Mouse (Mus musculus) spleen, adult 2 months (tissue): Measurements from ENCODE around the gene Llph. TPM values are rescaled to one million over a fixed set of nuclear protein-coding genes. Genes with fewer than 3 reads are reported as not detected.
"Not testable (repeated sequence)": the region's sequence is repeated elsewhere in the genome, so short reads cannot be mapped to it uniquely, and the experiment has no call there.

Experiments
- DNase-seq, 2 experiments: peaks; one replicate each; pipeline versions ENCODE4 v3.0.0 to v3.0.0-alpha.2; 2012 to 2021; ENCODE audit warnings: low spot score in 2 of 2, low read depth in 1 of 2
- H3K27ac ChIP-seq: fragments of 200-500 bp; 2 replicates; pipeline ENCODE4 v1.5.1; 2012; ENCODE audit warnings: low read length, inconsistent platforms; ENCODE audit not compliant: insufficient read depth
- H3K27me3 ChIP-seq: fragments of 200-500 bp; 2 replicates; pipeline ENCODE4 v1.6.1; 2012; ENCODE audit warnings: mild to moderate bottlenecking, moderate library complexity, low read length, inconsistent platforms; ENCODE audit not compliant: control insufficient read depth, insufficient read depth
- H3K36me3 ChIP-seq: fragments of 200-500 bp; 2 replicates; pipeline ENCODE4 v1.6.1; 2012; ENCODE audit warnings: mild to moderate bottlenecking, low read length, inconsistent platforms; ENCODE audit not compliant: control insufficient read depth, insufficient read depth
- H3K4me1 ChIP-seq: fragments of 200-500 bp; 2 replicates; pipeline ENCODE4 v1.6.1; 2011; ENCODE audit warnings: inconsistent platforms; ENCODE audit not compliant: control insufficient read depth, insufficient read depth, insufficient read length
- H3K4me3 ChIP-seq: fragments of 200-500 bp; 2 replicates; pipeline ENCODE4 v1.5.1; 2011; ENCODE audit warnings: mild to moderate bottlenecking, inconsistent platforms; ENCODE audit not compliant: insufficient read depth, insufficient read length; ENCODE audit errors: extremely low read depth
- CTCF ChIP-seq: fragments of 200-500 bp; IDR thresholded peaks from 2 replicates; pipeline ENCODE4 v1.5.1; 2011; ENCODE audit warnings: mild to moderate bottlenecking, inconsistent platforms; ENCODE audit not compliant: insufficient read depth, insufficient read length, insufficient replicate concordance; ENCODE audit errors: extremely low read depth
- POLR2A ChIP-seq: fragments of 200-500 bp; IDR thresholded peaks from 2 replicates; pipeline ENCODE4 v1.6.1; 2011; ENCODE audit warnings: low read depth, low read length, inconsistent platforms
- WGBS: fragments of 180-500 bp; shearing (Covaris S2); methylation state at CpG from one replicate; pipeline ENCODE4 v1.1.7; 2018; 5-methylcytosine and 5-hydroxymethylcytosine counted together
- polyA plus RNA-seq: library from polyadenylated mRNA; depleted of rRNA; stranded (reverse); fragments of >200 nt; gene quantifications from 2 replicates; pipeline ENCODE4 v1.2.3, GENCODE M21; 2012

The Llph gene
- polyA plus RNA-seq, 1 experiment: 3.0 TPM

- peak overlapping the region; percentile 85; the same call in 1 of the 2 replicates for H3K4me3 ChIP-seq
- WGBS: 47% methylated on average over 16 of the region's 16 CpGs
These were observed 24.2 kb upstream of the Llph start for GRCm38 (mm10) chr10:120202467-120203250.

GRCm38 (mm10) chr10:120204591-120205210 lies 22.2 kb upstream of the Llph start:
- H3K27ac ChIP-seq: no peak overlapping the region
- H3K4me3 ChIP-seq: no peak overlapping the region
- DNase-seq: no peak
- WGBS: 92% methylated on average over 13 of the region's 13 CpGs
- H3K27me3 ChIP-seq: no peaks in the 10 kb centered on the region
- TF ChIP-seq CTCF: no peak
- no peak for TF ChIP-seq POLR2A
- H3K4me1 ChIP-seq: peaks cover 14% of the 10 kb centered on the region
- H3K36me3 ChIP-seq: no peaks in the 10 kb centered on the region

More at GRCm38 (mm10) chr10:120202467-120203250, 24.2 kb upstream of the Llph start:
- Histone ChIP-seq H3K27me3 (no peaks in the 10 kb centered on the region), H3K36me3 (no peaks in the 10 kb centered on the region), H3K4me1 (peaks cover 11% of the 10 kb centered on the region), H3K27ac (peak overlapping the region; percentile 84)
- peak in 1 of 2 experiments; percentile 46 for DNase-seq
- TF ChIP-seq POLR2A: no peak
- no peak for TF ChIP-seq CTCF

- TF ChIP-seq CTCF (no peak), POLR2A (no peak)
- Histone ChIP-seq H3K27me3 (no peaks in the 10 kb centered on the region), H3K4me1 (peaks cover 3% of the 10 kb centered on the region; the same call in 1 of the 2 replicates), H3K27ac (no peak overlapping the region), H3K4me3 (peak overlapping the region; percentile 41; the same call in 1 of the 2 replicates), H3K36me3 (no peaks in the 10 kb centered on the region; the same call in 1 of the 2 replicates)
- DNase-seq: no peak
- WGBS: 33% methylated on average over 8 of the region's 8 CpGs
These were observed 18.9 kb upstream of the Llph start for GRCm38 (mm10) chr10:120208015-120208414.

- Histone ChIP-seq H3K27ac (peak overlapping the region; percentile 58), H3K4me3 (peak overlapping the region; percentile 99), H3K27me3 (no peaks in the 10 kb centered on the region), H3K4me1 (peaks cover 3% of the 10 kb centered on the region; the same call in 1 of the 2 replicates), H3K36me3 (peaks cover 1% of the 10 kb centered on the region)
- 1% methylated on average over 53 of the region's 53 CpGs for WGBS
- peak in 1 of 2 experiments; percentile 59 for DNase-seq
- TF ChIP-seq POLR2A (peak; percentile 44; the same call in 1 of the 2 replicates), CTCF (0 out of 2 replicates have a peak, but pooled peaks have one; percentile 14)
These were observed 18.0 kb upstream of the Llph start for GRCm38 (mm10) chr10:120208575-120209538.

GRCm38 (mm10) chr10:120209539-120209925 lies 17.3 kb upstream of the Llph start:
- Histone ChIP-seq H3K27ac (no peak overlapping the region), H3K4me1 (peaks cover 3% of the 10 kb centered on the region; the same call in 1 of the 2 replicates), H3K4me3 (peak overlapping the region; percentile 41), H3K36me3 (peaks cover 1% of the 10 kb centered on the region), H3K27me3 (no peaks in the 10 kb centered on the region)
- no peak for TF ChIP-seq POLR2A
- no peak for TF ChIP-seq CTCF
- WGBS: 8% methylated on average over 6 of the region's 6 CpGs
- DNase-seq: no peak

- H3K4me1 ChIP-seq: peaks cover 3% of the 10 kb centered on the region; the same call in 1 of the 2 replicates
- H3K36me3 ChIP-seq: peaks cover 1% of the 10 kb centered on the region
- TF ChIP-seq CTCF (no peak), POLR2A (no peak)
- H3K27ac ChIP-seq: no peak overlapping the region
- WGBS: 57% methylated on average over 3 of the region's 3 CpGs
- no peak for DNase-seq
- H3K4me3 ChIP-seq: no peak overlapping the region
- no peaks in the 10 kb centered on the region for H3K27me3 ChIP-seq
These were observed 16.8 kb upstream of the Llph start for GRCm38 (mm10) chr10:120210096-120210495.

GRCm38 (mm10) chr10:120217099-120217498 lies 9.8 kb upstream of the Llph start:
- H3K27ac ChIP-seq, DNase-seq, H3K4me3 ChIP-seq, H3K4me1 ChIP-seq, H3K27me3 ChIP-seq: not testable (repeated sequence)
- 88% methylated on average over 1 of the region's 1 CpGs for WGBS
- peaks cover 13% of the 10 kb centered on the region for H3K36me3 ChIP-seq
